ENCODE assay signal across 21 mouse cellular contexts in genomic region chr7:67031284-67031683, GRCm38 (mm10).
DNase-seq lines count a peak whose midpoint lies in the region; ATAC-seq and TF ChIP-seq lines count a peak whose summit lies in the region.
"Had no signal": no experiment of that assay in that cellular context is flagged by ENCODE, and none has a peak within 500 bp of the region (broad histone marks: within the 10 kb centered on the region; RNA-seq: fewer than 3 reads in every experiment).

No protein-coding gene starts in this region.

- H3K4me1 ChIP-seq in lung, embryonic 15.5 days, result peaks cover 27% of the 10 kb centered on the region; the same call in 1 of the 2 replicates
- H3K4me1 ChIP-seq in lung, adult 2 months (ENCODE audit: control insufficient read depth, insufficient read depth, low read length), result no peaks in the 10 kb centered on the region
- H3K4me1 ChIP-seq in heart, embryonic 15.5 days (replicated peaks), result peaks cover 38% of the 10 kb centered on the region
- H3K4me1 ChIP-seq: megakaryocyte, embryonic 14.5 days had no signal

- H3K4me2 ChIP-seq in lung, embryonic 15.5 days, result no peak overlapping the region
- H3K4me2 ChIP-seq in heart, embryonic 15.5 days, result no peak overlapping the region
- H3K4me2 ChIP-seq: embryonic facial prominence, embryonic 15.5 days; hindbrain, embryonic 14.5 days had no signal

- TF ChIP-seq POLR2A in lung, adult 2 months (IDR thresholded peaks at IDR 0.05; ENCODE audit: borderline replicate concordance, extremely low read depth, low read depth, low read length), result no peak

- no peak for TF ChIP-seq CTCF in lung, adult 2 months (IDR thresholded peaks at IDR 0.05; ENCODE audit: insufficient read depth, low read length)

- peak; percentile 36; the same call in 1 of the 2 replicates for ATAC-seq in lung, embryonic 15.5 days (ENCODE audit: borderline replicate concordance, extremely low read depth, low FRiP score, low TSS enrichment)
- ATAC-seq in heart, embryonic 15.5 days (replicated peaks; ENCODE audit: insufficient number of reproducible peaks, insufficient read depth, low FRiP score, low read depth), result peak; percentile 94
- ATAC-seq in megakaryocyte progenitor cell, adult 5-6 weeks (replicated peaks; ENCODE audit: poor library complexity), result peak; percentile 81
- ATAC-seq: activated CD4-positive, CD25-positive, alpha-beta regulatory T cell, adult 4 months; CD4-positive, CD25-positive, alpha-beta regulatory T cell, adult 4 months; lung, postnatal 0 days had no signal

- WGBS in lung, embryonic 15.5 days, result 38% methylated on average over 2 of the region's 2 CpGs
- 78% methylated on average over 2 of the region's 2 CpGs for WGBS in lung, adult 2 months
- WGBS in heart, embryonic 15.5 days, result 21% methylated on average over 2 of the region's 2 CpGs

- no peaks in the 10 kb centered on the region for H3K9me3 ChIP-seq in lung, embryonic 15.5 days
- no peaks in the 10 kb centered on the region for H3K9me3 ChIP-seq in heart, embryonic 15.5 days (replicated peaks)
- H3K9me3 ChIP-seq: embryonic facial prominence, embryonic 15.5 days had no signal

- H3K27ac ChIP-seq in lung, embryonic 15.5 days, result no peak overlapping the region
- peak overlapping the region; percentile 87 for H3K27ac ChIP-seq in heart, embryonic 15.5 days
- H3K27ac ChIP-seq: embryonic facial prominence, embryonic 15.5 days; gastrocnemius, adult 2 months; hindbrain, embryonic 14.5 days had no signal

- H3K4me3 ChIP-seq in lung, embryonic 15.5 days, result no peak overlapping the region
- no peak overlapping the region for H3K4me3 ChIP-seq in lung, adult 2 months (replicated peaks; ENCODE audit: extremely low read depth, low read depth, low read length)
- no peak overlapping the region for H3K4me3 ChIP-seq in heart, embryonic 15.5 days
- H3K4me3 ChIP-seq: embryonic facial prominence, embryonic 15.5 days; gastrocnemius, adult 2 months; megakaryocyte, embryonic 14.5 days had no signal

- no peaks in the 10 kb centered on the region for H3K27me3 ChIP-seq in lung, embryonic 15.5 days
- H3K27me3 ChIP-seq in heart, embryonic 15.5 days, result no peaks in the 10 kb centered on the region
- H3K27me3 ChIP-seq: embryonic facial prominence, embryonic 15.5 days; megakaryocyte, embryonic 14.5 days had no signal

- intact Hi-C loops in heart, postnatal 14 days (cut with DNase I), result no loop called here

- H3K36me3 ChIP-seq in lung, embryonic 15.5 days, result 0 out of 2 replicates have a peak, but pooled peaks cover 3% of the 10 kb centered on the region
- H3K36me3 ChIP-seq in heart, embryonic 15.5 days, result no peaks in the 10 kb centered on the region

- no peak overlapping the region for H3K9ac ChIP-seq in lung, embryonic 15.5 days
- H3K9ac ChIP-seq in heart, embryonic 15.5 days, result no peak overlapping the region
- H3K9ac ChIP-seq: embryonic facial prominence, embryonic 15.5 days; hindbrain, embryonic 14.5 days had no signal

- peak; percentile 97 for DNase-seq in heart, adult 11 months
- DNase-seq in heart, postnatal 14 days, result no peak
- DNase-seq in lung, adult 2 months, result no peak
- no peak for DNase-seq in adipocyte (ENCODE audit: low spot score)
- no peak for DNase-seq in thymus, adult 18-20 months
- DNase-seq: adrenal gland, postnatal 14 days; cerebellum, adult 9-11 months; embryo, embryonic 11 days; gastrocnemius, adult 2 months; kidney, adult 8-10 months; kidney, postnatal 25 days; right cerebral cortex, postnatal 25 days had no signal

Comparison
In these comparisons a context has a peak if more than half of its experiments do, and no peak if none do; other contexts are left out.
1. ATAC-seq: peak in every context shown above with its lines; median percentile 94 in heart, embryonic 15.5 days; 81 in megakaryocyte progenitor cell, adult 5-6 weeks; 36 in lung, embryonic 15.5 days.